Mouse (Mus musculus) forebrain, embryonic 13.5 days (tissue): ENCODE measurements around the gene Gm13691. TPM values are rescaled to one million over a fixed set of nuclear protein-coding genes. Genes with fewer than 3 reads are reported as not detected.
"Not testable (repeated sequence)": the region's sequence is repeated elsewhere in the genome, so short reads cannot be mapped to it uniquely, and the experiment has no call there.

Experiments
- ATAC-seq: fragments of 200-750 bp; cut with Nextera tagmentation; 2 replicates; pipeline ENCODE4 v1.8.0; 2017
- H3K27ac ChIP-seq: fragments of 300-500 bp; sonication (generic); 2 replicates; pipeline ENCODE4 v1.5.1; 2015; ENCODE audit warnings: inconsistent platforms, mild to moderate bottlenecking, moderate library complexity
- H3K27me3 ChIP-seq: fragments of 300-500 bp; sonication (generic); 2 replicates; pipeline ENCODE4 v1.6.1; 2015; ENCODE audit warnings: mild to moderate bottlenecking, inconsistent platforms
- H3K36me3 ChIP-seq: fragments of 300-500 bp; sonication (generic); 2 replicates; pipeline ENCODE4 v1.6.1; 2015; ENCODE audit warnings: mild to moderate bottlenecking, inconsistent platforms; ENCODE audit not compliant: poor library complexity, severe bottlenecking
- H3K4me1 ChIP-seq: fragments of 300-500 bp; sonication (generic); 2 replicates; pipeline ENCODE4 v1.6.1; 2015; ENCODE audit warnings: inconsistent platforms
- H3K4me2 ChIP-seq: fragments of 300-500 bp; sonication (generic); 2 replicates; pipeline ENCODE4 v1.6.1; 2015; ENCODE audit warnings: inconsistent platforms, mild to moderate bottlenecking, moderate library complexity
- H3K4me3 ChIP-seq: fragments of 300-500 bp; sonication (generic); 2 replicates; pipeline ENCODE4 v1.5.1; 2015; ENCODE audit warnings: mild to moderate bottlenecking, inconsistent platforms
- H3K9ac ChIP-seq: fragments of 300-500 bp; sonication (generic); 2 replicates; pipeline ENCODE4 v1.6.1; 2015; ENCODE audit warnings: mild to moderate bottlenecking, inconsistent platforms
- H3K9me3 ChIP-seq: fragments of 300-500 bp; sonication (generic); replicated peaks from 2 replicates; pipeline ENCODE4 v1.6.1; 2016; ENCODE audit warnings: inconsistent platforms
- WGBS: fragments of 180-500 bp; shearing (Covaris S2); methylation state at CpG from one replicate; pipeline ENCODE4 v1.1.7; 2015; 5-methylcytosine and 5-hydroxymethylcytosine counted together
- polyA plus RNA-seq: library from polyadenylated mRNA; unstranded; fragments of >200 nt; fragmentation: Nextera tagmentation; extraction: Ambion mirVana; gene quantifications from 2 replicates; pipeline ENCODE4 v1.2.1, GENCODE M21; 2015

The Gm13691 gene
- not detected in 2 replicates for polyA plus RNA-seq

DNA sequence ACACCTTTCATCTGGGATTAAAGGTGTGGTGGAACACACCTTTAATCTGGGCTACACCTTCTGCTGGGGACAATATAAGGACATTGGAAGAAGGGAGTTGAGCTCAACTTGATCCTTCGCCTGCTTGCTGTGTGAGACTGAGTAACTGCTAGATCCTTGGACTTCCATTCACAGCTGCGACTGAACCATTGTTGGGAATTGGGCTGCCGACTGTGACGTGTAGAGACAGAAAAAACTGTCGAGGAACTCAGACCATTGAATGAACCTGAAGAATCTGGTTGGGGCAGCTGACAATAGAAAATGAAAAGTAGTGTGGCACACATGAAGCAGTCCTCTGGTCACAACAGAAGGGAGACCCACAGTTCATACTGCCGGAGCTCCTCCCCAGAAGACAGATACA is at the start of gene Gm13691:
Gene Gm13691 (plus strand): TSS at position 301 of the 400 bp plus-strand sequence.
- H3K36me3 ChIP-seq, H3K4me3 ChIP-seq, H3K4me2 ChIP-seq, H3K9ac ChIP-seq, H3K4me1 ChIP-seq, H3K27me3 ChIP-seq, H3K9me3 ChIP-seq, H3K27ac ChIP-seq, ATAC-seq: not testable (repeated sequence)
- no CpG with 5 or more reads among the region's 6 CpGs for WGBS

GRCm38 (mm10) chr2:83940931-83941361 is 49.4 kb upstream of the Gm13691 start, which contains the start of gene Zswim2:
Gene Zswim2, minus strand, starts transcription at chr2:83941228.
- WGBS, result under 1% methylated on average over 20 of the region's 20 CpGs
- peak within 1 kb of the TSS; percentile 68 for H3K4me2 ChIP-seq
- peak; percentile 98 for ATAC-seq
- no peaks in the 10 kb centered on the region for H3K9me3 ChIP-seq
- no peaks in the 10 kb centered on the region for H3K27me3 ChIP-seq
- peaks cover 4% of the 10 kb centered on the region; the same call in 1 of the 2 replicates for H3K4me1 ChIP-seq
- H3K4me3 ChIP-seq, result peak within 1 kb of the TSS; percentile 40
- peak within 1 kb of the TSS; percentile 40 for H3K9ac ChIP-seq
- no peak within 1 kb of the TSS for H3K27ac ChIP-seq
- no peaks in the 10 kb centered on the region for H3K36me3 ChIP-seq

- peak; percentile 58 for ATAC-seq
- H3K27ac ChIP-seq, result no peak overlapping the region
Observed at GRCm38 (mm10) chr2:83941378-83941777, 49.0 kb upstream of the Gm13691 start.

DNA sequence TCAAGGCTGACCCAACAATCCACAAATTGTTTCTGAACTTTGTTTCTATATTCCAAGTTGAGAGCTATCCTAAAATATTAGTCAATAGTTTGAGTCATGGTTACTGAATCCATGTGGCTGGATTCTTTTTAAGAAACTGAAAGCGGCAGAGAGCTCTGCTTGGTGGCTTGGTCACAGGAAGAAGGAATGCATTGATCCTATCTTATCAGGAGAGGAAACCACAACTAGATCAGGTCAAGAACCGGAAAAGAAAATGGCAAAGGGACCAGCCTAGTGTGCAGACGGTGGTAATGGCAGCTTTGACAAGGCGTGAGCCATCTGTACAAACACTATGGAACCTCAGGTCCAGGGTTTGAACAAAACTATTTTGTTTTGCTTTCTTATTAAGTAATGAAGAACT is 48.6 kb upstream of the Gm13691 start:
- no peaks in the 10 kb centered on the region for H3K27me3 ChIP-seq
- H3K4me3 ChIP-seq, result no peak overlapping the region
- H3K36me3 ChIP-seq, result no peaks in the 10 kb centered on the region
- ATAC-seq, result no peak
- H3K9ac ChIP-seq, result no peak overlapping the region
- H3K4me2 ChIP-seq, result no peak overlapping the region
- H3K27ac ChIP-seq, result no peak overlapping the region
- 79% methylated on average over 4 of the region's 4 CpGs for WGBS
- peaks cover 4% of the 10 kb centered on the region; the same call in 1 of the 2 replicates for H3K4me1 ChIP-seq
- no peaks in the 10 kb centered on the region for H3K9me3 ChIP-seq

More at GRCm38 (mm10) chr2:83941378-83941777, 49.0 kb upstream of the Gm13691 start:
- Histone ChIP-seq H3K9me3 (no peaks in the 10 kb centered on the region), H3K27me3 (no peaks in the 10 kb centered on the region), H3K4me3 (peak overlapping the region; percentile 40), H3K4me1 (peaks cover 4% of the 10 kb centered on the region; the same call in 1 of the 2 replicates), H3K36me3 (no peaks in the 10 kb centered on the region), H3K9ac (peak overlapping the region; percentile 40; the same call in 1 of the 2 replicates), H3K4me2 (peak overlapping the region; percentile 68)
- WGBS, result 36% methylated on average over 3 of the region's 3 CpGs

DNA sequence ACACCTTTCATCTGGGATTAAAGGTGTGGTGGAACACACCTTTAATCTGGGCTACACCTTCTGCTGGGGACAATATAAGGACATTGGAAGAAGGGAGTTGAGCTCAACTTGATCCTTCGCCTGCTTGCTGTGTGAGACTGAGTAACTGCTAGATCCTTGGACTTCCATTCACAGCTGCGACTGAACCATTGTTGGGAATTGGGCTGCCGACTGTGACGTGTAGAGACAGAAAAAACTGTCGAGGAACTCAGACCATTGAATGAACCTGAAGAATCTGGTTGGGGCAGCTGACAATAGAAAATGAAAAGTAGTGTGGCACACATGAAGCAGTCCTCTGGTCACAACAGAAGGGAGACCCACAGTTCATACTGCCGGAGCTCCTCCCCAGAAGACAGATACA is 35.0 kb upstream of the Gm13691 start, which contains the start of gene Gm13698:
Gene Gm13698 (plus strand): TSS at position 301 of the 400 bp plus-strand sequence.
- H3K4me2 ChIP-seq, H3K9ac ChIP-seq, H3K4me1 ChIP-seq, H3K27ac ChIP-seq, H3K27me3 ChIP-seq, H3K36me3 ChIP-seq, ATAC-seq, H3K9me3 ChIP-seq, H3K4me3 ChIP-seq: not testable (repeated sequence)
- no CpG with 5 or more reads among the region's 6 CpGs for WGBS

GRCm38 (mm10) chr2:83961203-83961602 is 29.1 kb upstream of the Gm13691 start, which contains the start of gene Gm13693:
Gene Gm13693, plus strand, starts transcription at chr2:83961503.
- not testable (repeated sequence) for H3K4me1 ChIP-seq, H3K4me2 ChIP-seq, ATAC-seq, H3K9ac ChIP-seq, H3K27ac ChIP-seq, H3K36me3 ChIP-seq, H3K4me3 ChIP-seq, H3K27me3 ChIP-seq, H3K9me3 ChIP-seq
- WGBS, result no CpG with 5 or more reads among the region's 6 CpGs

- not testable (repeated sequence) for H3K4me3 ChIP-seq, H3K27me3 ChIP-seq, ATAC-seq, H3K27ac ChIP-seq, H3K9ac ChIP-seq, H3K4me1 ChIP-seq, H3K9me3 ChIP-seq, H3K36me3 ChIP-seq, H3K4me2 ChIP-seq
- WGBS, result no CpG with 5 or more reads among the region's 6 CpGs
Observed at GRCm38 (mm10) chr2:83967013-83967412, 23.3 kb upstream of the Gm13691 start, which contains the start of gene Gm13695. Gene Gm13695, plus strand, starts transcription at chr2:83967313.

- ATAC-seq, H3K36me3 ChIP-seq, H3K4me3 ChIP-seq, H3K9ac ChIP-seq, H3K9me3 ChIP-seq, H3K27me3 ChIP-seq, H3K4me1 ChIP-seq, H3K27ac ChIP-seq, H3K4me2 ChIP-seq: not testable (repeated sequence)
- WGBS, result no CpG with 5 or more reads among the region's 6 CpGs
Observed at GRCm38 (mm10) chr2:83972823-83973222, 17.5 kb upstream of the Gm13691 start, which contains the start of gene Gm13696. Gene Gm13696, plus strand, starts transcription at chr2:83973123.

- not testable (repeated sequence) for H3K36me3 ChIP-seq, H3K9me3 ChIP-seq, H3K27me3 ChIP-seq, H3K4me1 ChIP-seq, ATAC-seq, H3K4me2 ChIP-seq, H3K27ac ChIP-seq, H3K9ac ChIP-seq, H3K4me3 ChIP-seq
- WGBS, result no CpG with 5 or more reads among the region's 6 CpGs
Observed at GRCm38 (mm10) chr2:83978633-83979032, 11.7 kb upstream of the Gm13691 start, which contains the start of gene Gm13694. Gene Gm13694, plus strand, starts transcription at chr2:83978933.

DNA sequence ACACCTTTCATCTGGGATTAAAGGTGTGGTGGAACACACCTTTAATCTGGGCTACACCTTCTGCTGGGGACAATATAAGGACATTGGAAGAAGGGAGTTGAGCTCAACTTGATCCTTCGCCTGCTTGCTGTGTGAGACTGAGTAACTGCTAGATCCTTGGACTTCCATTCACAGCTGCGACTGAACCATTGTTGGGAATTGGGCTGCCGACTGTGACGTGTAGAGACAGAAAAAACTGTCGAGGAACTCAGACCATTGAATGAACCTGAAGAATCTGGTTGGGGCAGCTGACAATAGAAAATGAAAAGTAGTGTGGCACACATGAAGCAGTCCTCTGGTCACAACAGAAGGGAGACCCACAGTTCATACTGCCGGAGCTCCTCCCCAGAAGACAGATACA is 5.9 kb upstream of the Gm13691 start, which contains the start of gene Gm13697:
Gene Gm13697 (plus strand): TSS at position 301 of the 400 bp plus-strand sequence.
- WGBS, result no CpG with 5 or more reads among the region's 6 CpGs
- H3K27ac ChIP-seq, H3K4me2 ChIP-seq, H3K27me3 ChIP-seq, H3K36me3 ChIP-seq, H3K9me3 ChIP-seq, H3K9ac ChIP-seq, H3K4me1 ChIP-seq, H3K4me3 ChIP-seq, ATAC-seq: not testable (repeated sequence)

DNA sequence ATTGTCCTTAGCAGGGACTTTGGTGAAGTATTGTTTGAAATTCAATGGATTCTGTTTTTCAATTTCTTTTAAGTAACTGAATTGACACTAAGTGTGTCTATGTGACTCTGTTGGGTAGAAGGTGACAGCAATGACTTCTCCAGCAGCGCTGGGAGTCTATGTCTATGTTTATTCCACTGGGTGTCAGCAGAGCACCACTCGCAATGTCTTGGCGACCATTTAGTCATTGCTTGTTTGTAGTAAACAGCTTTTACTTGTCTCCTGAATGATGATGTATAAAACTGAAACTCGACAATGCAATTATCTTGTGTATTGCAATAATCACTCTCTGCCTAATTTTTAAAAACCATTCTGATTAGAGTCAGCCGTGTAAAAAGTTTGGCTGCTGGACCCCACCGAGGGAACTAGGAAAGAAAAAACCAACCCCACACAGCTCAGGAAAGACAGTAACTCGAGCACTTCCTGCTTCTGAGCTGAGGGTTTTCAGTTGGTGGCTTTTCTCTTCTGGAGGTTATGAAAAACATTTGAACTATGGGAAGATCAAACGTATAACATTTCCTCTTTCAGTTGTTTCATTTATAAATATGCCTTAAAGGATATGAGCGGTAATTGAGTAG is 3.4 kb downstream of the Gm13691 start:
- H3K9ac ChIP-seq, ATAC-seq, H3K27me3 ChIP-seq: not testable (repeated sequence)

GRCm38 (mm10) chr2:83994526-83994925 is 4.2 kb downstream of the Gm13691 start:
- not testable (repeated sequence) for H3K27ac ChIP-seq, ATAC-seq, H3K27me3 ChIP-seq, H3K4me2 ChIP-seq, H3K36me3 ChIP-seq, H3K4me1 ChIP-seq, H3K9ac ChIP-seq, H3K9me3 ChIP-seq, H3K4me3 ChIP-seq
- no CpG with 5 or more reads among the region's 3 CpGs for WGBS

More for the DNA sequence above, 3.4 kb downstream of the Gm13691 start:
- WGBS, result 78% methylated on average over 8 of the region's 9 CpGs
- not testable (repeated sequence) for H3K4me3 ChIP-seq, H3K36me3 ChIP-seq, H3K27ac ChIP-seq, H3K4me2 ChIP-seq, H3K4me1 ChIP-seq, H3K9me3 ChIP-seq
